Mouse (Mus musculus) liver, postnatal 0 days (tissue): ENCODE results near the gene Gm12166. TPM values are rescaled to one million over a fixed set of nuclear protein-coding genes. Genes with fewer than 3 reads are reported as not detected.
"Not testable (repeated sequence)": the region's sequence is repeated elsewhere in the genome, so short reads cannot be mapped to it uniquely, and the experiment has no call there.

Experiments
- ATAC-seq: fragments of 200-750 bp; cut with Nextera tagmentation; 2 replicates; pipeline ENCODE4 v1.8.0; 2017; ENCODE audit warnings: mild to moderate bottlenecking, moderate library complexity
- DNase-seq: peaks from one replicate; pipeline ENCODE4 v3.0.0-alpha.2; 2016
- H3K27ac ChIP-seq: fragments of 300-500 bp; sonication (generic); 2 replicates; pipeline ENCODE4 v1.5.1; 2014; ENCODE audit warnings: antibody characterized with exemption, moderate library complexity, mild to moderate bottlenecking, low read depth
- H3K27me3 ChIP-seq: fragments of 300-500 bp; sonication (generic); 2 replicates; pipeline ENCODE4 v1.6.1; 2014; ENCODE audit warnings: low read length, control low read depth, mixed read lengths; ENCODE audit not compliant: insufficient read depth
- H3K36me3 ChIP-seq: fragments of 300-500 bp; sonication (generic); replicated peaks from 2 replicates; pipeline ENCODE4 v1.6.1; 2014; ENCODE audit warnings: mild to moderate bottlenecking, control low read depth, low read length, moderate library complexity, mixed read lengths; ENCODE audit not compliant: insufficient read depth
- H3K4me1 ChIP-seq: fragments of 300-500 bp; sonication (generic); 2 replicates; pipeline ENCODE4 v1.6.1; 2014; ENCODE audit warnings: antibody characterized with exemption, mild to moderate bottlenecking, control low read depth; ENCODE audit not compliant: insufficient read depth
- H3K4me2 ChIP-seq: fragments of 300-500 bp; sonication (generic); 2 replicates; pipeline ENCODE4 v1.6.1; 2014; ENCODE audit warnings: low read depth, mild to moderate bottlenecking, low read length, moderate library complexity, mixed read lengths
- H3K4me3 ChIP-seq: fragments of 300-500 bp; sonication (generic); 2 replicates; pipeline ENCODE4 v1.5.1; 2014; ENCODE audit warnings: low read depth, low read length
- H3K9ac ChIP-seq: fragments of 300-500 bp; sonication (generic); replicated peaks from 2 replicates; pipeline ENCODE4 v1.6.1; 2014; ENCODE audit warnings: mild to moderate bottlenecking, moderate library complexity
- H3K9me3 ChIP-seq: fragments of 300-500 bp; sonication (generic); 2 replicates; pipeline ENCODE4 v1.6.1; 2016; ENCODE audit warnings: mild to moderate bottlenecking, control low read depth, low read length, mixed read lengths
- CTCF ChIP-seq: sonication (generic); IDR thresholded peaks from 2 replicates; pipeline ENCODE4 v1.5.1; 2016; ENCODE audit warnings: antibody characterized with exemption, low read depth
- EP300 ChIP-seq: IDR thresholded peaks from 2 replicates; pipeline ENCODE4 v1.6.1; 2016; ENCODE audit warnings: antibody characterized with exemption, low read depth, mild to moderate bottlenecking
- WGBS: fragments of 180-500 bp; shearing (Covaris S2); extraction: QIAGEN DNeasy Blood & Tissue Kit; methylation state at CpG from one replicate; pipeline ENCODE4 v1.1.7; 2014; ENCODE audit not compliant: insufficient replicate concordance; 5-methylcytosine and 5-hydroxymethylcytosine counted together
- polyA plus RNA-seq: library from polyadenylated mRNA; unstranded; fragments of >200 nt; fragmentation: Nextera tagmentation; extraction: Ambion mirVana; gene quantifications from 2 replicates; pipeline ENCODE4 v1.2.1, GENCODE M21; 2015

Gene Gm12166
- polyA plus RNA-seq, result 3.6 and 5.2 TPM in 2 replicates

DNA sequence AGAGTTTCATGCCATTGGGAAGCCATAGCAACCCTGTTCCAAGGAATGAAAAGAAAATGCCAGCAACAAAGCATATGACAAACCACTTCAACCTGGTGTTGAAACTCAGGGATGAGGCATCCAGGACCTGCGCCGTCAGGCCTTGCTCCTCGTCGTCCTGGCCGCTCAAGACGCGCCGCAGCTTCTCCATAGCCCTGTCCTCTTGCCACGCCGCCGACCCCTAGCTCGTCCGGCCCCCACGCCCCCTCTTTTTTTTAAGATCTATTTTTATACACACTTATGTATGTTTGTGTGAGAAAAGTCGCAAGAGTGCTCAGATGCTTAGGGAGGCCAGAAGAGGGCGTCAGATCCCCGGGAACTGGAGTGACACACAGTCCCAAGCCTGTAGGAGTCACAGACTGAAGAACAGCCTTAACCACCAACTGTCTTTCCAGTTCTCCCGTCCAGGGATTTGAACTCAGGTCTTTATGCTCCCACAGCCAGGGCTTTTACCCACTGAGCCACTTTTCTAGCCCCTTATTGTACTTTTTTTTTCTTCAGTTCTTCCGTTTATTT is at the start of gene Gm12166:
Gene Gm12166, minus strand, starts transcription at position 217 of the 555 bp plus-strand sequence.
- not testable (repeated sequence) for H3K27ac ChIP-seq, ATAC-seq, H3K36me3 ChIP-seq, H3K4me1 ChIP-seq, H3K9ac ChIP-seq, H3K4me3 ChIP-seq, H3K9me3 ChIP-seq, H3K4me2 ChIP-seq
- TF ChIP-seq CTCF, result peak; percentile 70
- 41% methylated on average over 19 of the region's 19 CpGs for WGBS
- H3K27me3 ChIP-seq, result peaks cover 28% of the 10 kb centered on the region
- peak; percentile 68 for DNase-seq

- TF ChIP-seq CTCF (no peak), EP300 (no peak)
- H3K36me3 ChIP-seq, result no peaks in the 10 kb centered on the region
These were observed 44.9 kb upstream of the Gm12166 start for GRCm38 (mm10) chr11:46097062-46097461.

GRCm38 (mm10) chr11:46096265-46096649 is 44.1 kb upstream of the Gm12166 start:
- no peak overlapping the region for H3K27ac ChIP-seq
- WGBS, result 78% methylated on average over 6 of the region's 6 CpGs
- H3K9ac ChIP-seq, result no peak overlapping the region

More at GRCm38 (mm10) chr11:46097062-46097461, 44.9 kb upstream of the Gm12166 start:
- Histone ChIP-seq H3K9me3 (no peaks in the 10 kb centered on the region), H3K9ac (no peak overlapping the region), H3K27ac (no peak overlapping the region), H3K4me3 (no peak overlapping the region), H3K27me3 (no peaks in the 10 kb centered on the region), H3K4me2 (no peak overlapping the region), H3K4me1 (no peaks in the 10 kb centered on the region; the same call in 1 of the 2 replicates)
- ATAC-seq (no peak), DNase-seq (no peak)
- 68% methylated on average over 3 of the region's 3 CpGs for WGBS

GRCm38 (mm10) chr11:46095477-46096264 is 43.5 kb upstream of the Gm12166 start:
- H3K4me3 ChIP-seq, result no peak overlapping the region
- H3K27ac ChIP-seq, result no peak overlapping the region
- no peak for TF ChIP-seq CTCF
- TF ChIP-seq EP300, result no peak
- H3K27me3 ChIP-seq, result no peaks in the 10 kb centered on the region
- H3K36me3 ChIP-seq, result no peaks in the 10 kb centered on the region
- peaks cover 9% of the 10 kb centered on the region for H3K4me1 ChIP-seq
- 62% methylated on average over 9 of the region's 9 CpGs for WGBS
- no peak overlapping the region for H3K4me2 ChIP-seq
- H3K9me3 ChIP-seq, result no peaks in the 10 kb centered on the region
- ATAC-seq (no peak), DNase-seq (no peak)
- H3K9ac ChIP-seq, result no peak overlapping the region

More at GRCm38 (mm10) chr11:46096265-46096649, 44.1 kb upstream of the Gm12166 start:
- Histone ChIP-seq H3K36me3 (no peaks in the 10 kb centered on the region), H3K4me3 (no peak overlapping the region), H3K27me3 (no peaks in the 10 kb centered on the region), H3K4me2 (no peak overlapping the region), H3K9me3 (no peaks in the 10 kb centered on the region), H3K4me1 (peaks cover 7% of the 10 kb centered on the region; the same call in 1 of the 2 replicates)
- ATAC-seq (no peak), DNase-seq (no peak)
- no peak for TF ChIP-seq EP300
- no peak for TF ChIP-seq CTCF

DNA sequence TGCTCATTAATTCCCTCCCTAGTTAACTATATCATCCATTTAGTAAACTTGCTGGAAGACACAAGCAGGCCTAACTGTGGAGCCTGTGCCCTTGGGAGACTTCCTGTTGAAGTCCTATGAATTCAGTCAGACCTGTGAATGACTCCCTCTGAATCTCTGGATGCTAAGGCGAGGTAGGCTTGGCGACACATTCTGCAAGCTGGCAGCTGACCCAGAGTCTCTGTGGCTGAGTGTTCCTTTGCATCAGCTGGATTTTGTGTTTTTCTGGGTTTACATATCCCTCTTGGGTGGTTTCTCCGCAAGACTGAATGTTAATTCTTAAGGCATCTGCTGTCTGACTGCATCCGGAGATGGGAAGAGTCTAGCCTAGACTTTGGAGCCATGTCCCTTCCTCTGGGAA is 40.0 kb upstream of the Gm12166 start:
- Histone ChIP-seq H3K9me3 (no peaks in the 10 kb centered on the region), H3K27me3 (no peaks in the 10 kb centered on the region), H3K36me3 (no peaks in the 10 kb centered on the region), H3K4me3 (no peak overlapping the region), H3K4me2 (no peak overlapping the region), H3K9ac (no peak overlapping the region), H3K27ac (no peak overlapping the region), H3K4me1 (peaks cover 26% of the 10 kb centered on the region)
- no peak for DNase-seq
- WGBS, result 80% methylated on average over 4 of the region's 4 CpGs
- ATAC-seq, result no peak
- TF ChIP-seq EP300 (no peak), CTCF (no peak)

- no peaks in the 10 kb centered on the region for H3K9me3 ChIP-seq
- DNase-seq (peak; percentile 28), ATAC-seq (peak; percentile 75)
- whole genome bisulfite sequencing, result 49% methylated on average over 10 of the region's 10 CpGs
- H3K4me2 ChIP-seq, result peak overlapping the region; percentile 27; the same call in 1 of the 2 replicates
- peak overlapping the region; percentile 60; the same call in 1 of the 2 replicates for H3K27ac ChIP-seq
- no peaks in the 10 kb centered on the region for H3K36me3 ChIP-seq
- H3K4me3 ChIP-seq, result no peak overlapping the region
- TF ChIP-seq EP300 (peak; percentile 40; the same call in 1 of the 2 replicates), CTCF (no peak)
- peaks cover 33% of the 10 kb centered on the region for H3K4me1 ChIP-seq
- no peaks in the 10 kb centered on the region for H3K27me3 ChIP-seq
- no peak overlapping the region for H3K9ac ChIP-seq
These were observed 39.0 kb upstream of the Gm12166 start for GRCm38 (mm10) chr11:46090951-46091667.
